Mouse (Mus musculus) CH12.LX (cell line): Measurements from ENCODE around the gene Stard13. TPM values are rescaled to one million over a fixed set of nuclear protein-coding genes. Genes with fewer than 3 reads are reported as not detected.

ENCODE experiments used
- DNase-seq: peaks from one replicate; pipeline ENCODE4 v3.0.0-alpha.2; 2013; ENCODE audit errors: extremely low read depth
- H3K27ac ChIP-seq: 2 replicates; pipeline ENCODE4 v1.5.1; 2012; ENCODE audit warnings: low read depth, mild to moderate bottlenecking, control low read depth, moderate library complexity; ENCODE audit not compliant: insufficient read depth
- H3K27me3 ChIP-seq: replicated peaks from 2 replicates; pipeline ENCODE3; 2012; ENCODE audit warnings: inconsistent platforms
- H3K36me3 ChIP-seq, 2 experiments: replicated peaks in 1 of 2; 2 replicates each; pipeline versions ENCODE3 to v1.6.1; 2012; ENCODE audit warnings: inconsistent platforms in 1 of 2, low read length in 1 of 2, mild to moderate bottlenecking in 1 of 2, mixed read lengths in 1 of 2, moderate library complexity in 1 of 2; ENCODE audit not compliant: control insufficient read depth in 1 of 2, insufficient read depth in 1 of 2
- H3K4me1 ChIP-seq, 2 experiments: 2 replicates each; pipeline ENCODE4 v1.6.1; 2012; ENCODE audit warnings: inconsistent platforms in 1 of 2, moderate library complexity in 1 of 2; ENCODE audit not compliant: insufficient read depth in 2 of 2, control insufficient read depth in 1 of 2
- H3K4me2 ChIP-seq: 2 replicates; pipeline ENCODE4 v1.6.1; 2012; ENCODE audit warnings: low read depth, mild to moderate bottlenecking, control low read depth; ENCODE audit not compliant: poor library complexity, insufficient read depth, severe bottlenecking
- H3K4me3 ChIP-seq, 3 experiments: fragments of 150-350 bp in 1 of 3; sonication (generic) in 1 of 3; replicated peaks in 1 of 3; 2 replicates each; pipeline versions ENCODE3 to v1.5.1; 2011 to 2012; ENCODE audit warnings: low read depth in 2 of 3, low read length in 2 of 3, mild to moderate bottlenecking in 2 of 3, moderate library complexity in 2 of 3, control low read depth in 1 of 3, improper control_type of control experiment in 1 of 3, inconsistent platforms in 1 of 3, mixed read lengths in 1 of 3; ENCODE audit not compliant: poor library complexity in 1 of 3
- H3K79me2 ChIP-seq: replicated peaks from 2 replicates; pipeline ENCODE4 v1.6.1; 2012; ENCODE audit warnings: mild to moderate bottlenecking, moderate library complexity; ENCODE audit not compliant: control insufficient read depth, poor library complexity, insufficient read depth, severe bottlenecking; ENCODE audit errors: extremely low read depth
- H3K9ac ChIP-seq: 2 replicates; pipeline ENCODE4 v1.6.1; 2012; ENCODE audit warnings: low read depth, mild to moderate bottlenecking, control low read depth, moderate library complexity; ENCODE audit not compliant: insufficient read depth
- H3K9me3 ChIP-seq: replicated peaks from 2 replicates; pipeline ENCODE3; 2012; ENCODE audit warnings: low read length, inconsistent platforms, mixed read lengths
- BHLHE40 ChIP-seq: IDR thresholded peaks from 2 replicates; pipeline ENCODE4 v1.6.1; 2011; ENCODE audit warnings: mild to moderate bottlenecking, low read depth, low read length, improper control_type of control experiment
- CHD2 ChIP-seq: IDR thresholded peaks from 2 replicates; pipeline ENCODE4 v1.6.1; 2011; ENCODE audit warnings: low read length, improper control_type of control experiment
- CTCF ChIP-seq, 2 experiments: IDR thresholded peaks in 1 of 2; conservative IDR thresholded peaks in 1 of 2; 2 replicates each; pipeline ENCODE4 v1.5.1; 2011 to 2012; ENCODE audit warnings: low read depth in 2 of 2, low read length in 2 of 2, improper control_type of control experiment in 1 of 2, inconsistent platforms in 1 of 2, mild to moderate bottlenecking in 1 of 2, moderate library complexity in 1 of 2
- EP300 ChIP-seq: IDR thresholded peaks from 2 replicates; pipeline ENCODE4 v1.6.1; 2011; ENCODE audit warnings: low read length, improper control_type of control experiment
- HCFC1 ChIP-seq: IDR thresholded peaks from 2 replicates; pipeline ENCODE4 v1.6.1; 2012; ENCODE audit warnings: low read depth, mild to moderate bottlenecking, inconsistent platforms, low read length, improper control_type of control experiment
- JUND ChIP-seq: conservative IDR thresholded peaks from 2 replicates; pipeline ENCODE4 v1.6.1; 2011; ENCODE audit warnings: low read depth, low read length, improper control_type of control experiment
- MAX ChIP-seq: IDR thresholded peaks from 2 replicates; pipeline ENCODE4 v1.6.1; 2011; ENCODE audit warnings: low read length, improper control_type of control experiment
- NRF1 ChIP-seq: IDR thresholded peaks from 2 replicates; pipeline ENCODE4 v1.6.1; 2014; ENCODE audit warnings: low read depth, mild to moderate bottlenecking, inconsistent platforms, low read length, improper control_type of control experiment, moderate library complexity
- POLR2AphosphoS2 ChIP-seq: IDR thresholded peaks from 2 replicates; pipeline ENCODE4 v1.6.1; 2011; ENCODE audit warnings: low read depth, low read length, improper control_type of control experiment
- SMC3 ChIP-seq: IDR thresholded peaks from 2 replicates; pipeline ENCODE4 v1.6.1; 2011; ENCODE audit warnings: low read depth, low read length, improper control_type of control experiment
- TBP ChIP-seq: conservative IDR thresholded peaks from 2 replicates; pipeline ENCODE4 v1.6.1; 2011; ENCODE audit warnings: low read depth, low read length, improper control_type of control experiment
- UBTF ChIP-seq: IDR thresholded peaks from 2 replicates; pipeline ENCODE4 v1.6.1; 2012; ENCODE audit warnings: low read depth, mild to moderate bottlenecking, inconsistent platforms, low read length, improper control_type of control experiment, moderate library complexity
- USF2 ChIP-seq: conservative IDR thresholded peaks from 2 replicates; pipeline ENCODE4 v1.6.1; 2011; ENCODE audit warnings: low read depth, low read length, improper control_type of control experiment
- ZC3H11A ChIP-seq: IDR thresholded peaks from 2 replicates; pipeline ENCODE4 v1.6.1; 2012; ENCODE audit warnings: low read depth, mild to moderate bottlenecking, inconsistent platforms, low read length, improper control_type of control experiment
- ZKSCAN1 ChIP-seq: IDR thresholded peaks from 2 replicates; pipeline ENCODE4 v1.6.1; 2012; ENCODE audit warnings: low read depth, inconsistent platforms, low read length, improper control_type of control experiment, borderline replicate concordance
- ZMIZ1 ChIP-seq: IDR thresholded peaks from 2 replicates; pipeline ENCODE4 v1.6.1; 2012; ENCODE audit warnings: low read depth, mild to moderate bottlenecking, inconsistent platforms, low read length, improper control_type of control experiment
- ZNF384 ChIP-seq: IDR thresholded peaks from 2 replicates; pipeline ENCODE4 v1.6.1; 2012; ENCODE audit warnings: low read depth, low read length, improper control_type of control experiment, inconsistent platforms
- dilution Hi-C: fragments of 300-500 bp; cut with MboI; formaldehyde crosslinking; loops from 2 replicates; pipeline ENCODE4 v1.14.3; 2020; ENCODE audit warnings: low sequenced_read_pairs; ENCODE audit not compliant: extremely low pct_unique_long_range_greater_than_20kb, extremely low pct_ligation_motif_present
- in situ Hi-C: fragments of 300-500 bp; cut with MboI; formaldehyde crosslinking; loops from 3 replicates; pipeline ENCODE4 v1.14.3; 2019; ENCODE audit warnings: low sequenced_read_pairs, low pct_ligation_motif_present, low pct_unique_long_range_greater_than_20kb, mixed read lengths
- polyA plus RNA-seq: library from polyadenylated mRNA; unstranded; fragments of >175 nt; gene quantifications from 2 replicates; pipeline ENCODE4 v1.2.1, GENCODE M21; 2012; ENCODE audit warnings: low read depth; ENCODE audit not compliant: insufficient read length
- total RNA-seq, 2 experiments: library from RNA; depleted of rRNA; stranded (reverse); fragments of 300-350 nt in 1 of 2; fragments of >200 nt in 1 of 2; gene quantifications; 2 replicates each; pipeline ENCODE4 v1.2.3; 2012 to 2014

Gene Stard13
- total and polyA plus RNA-seq, 3 experiments: 33.5 to 154 (median 73.6) TPM

DNA sequence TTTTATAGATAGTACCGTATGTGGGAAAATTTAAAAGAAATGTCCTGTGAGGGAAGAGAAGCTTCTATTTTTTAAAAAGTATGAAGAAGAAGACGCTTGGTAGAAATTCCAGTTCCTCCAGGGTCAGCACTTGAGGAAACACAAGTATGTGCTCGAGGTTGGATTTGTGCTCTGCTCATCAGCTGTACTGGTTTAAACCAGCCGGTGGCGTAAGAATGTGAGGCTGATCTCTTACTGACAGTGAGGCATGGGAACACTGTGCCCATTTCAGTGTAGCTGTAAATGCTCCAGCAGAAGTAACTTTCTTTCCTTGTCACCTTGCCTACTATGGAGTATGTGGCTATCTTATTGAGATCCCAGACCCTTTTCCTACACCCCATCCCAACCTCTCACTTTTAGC is 180.4 kb downstream of the Stard13 start:
- Histone ChIP-seq H3K27me3 (no peaks in the 10 kb centered on the region), H3K27ac (no peak overlapping the region), H3K36me3 (peaks cover 81 to 96% of the 10 kb centered on the region in 2 experiments), H3K4me2 (no peak overlapping the region), H3K9me3 (peaks cover 9% of the 10 kb centered on the region), H3K4me3 (no peak overlapping the region), H3K79me2 (no peaks in the 10 kb centered on the region; the same call in 1 of the 2 replicates), H3K4me1 (no peaks in the 10 kb centered on the region), H3K9ac (no peak overlapping the region)
- in situ Hi-C loops: no loop called here
- TF ChIP-seq ZKSCAN1 (no peak), CTCF (conservative IDR thresholded peaks at IDR 0.05 in 1 of 2, IDR thresholded peaks at IDR 0.05 in 1 of 2; ENCODE audit: low read depth in 2 of 2, low read length in 2 of 2) (no peak), UBTF (no peak), JUND (no peak), TBP (no peak), ZMIZ1 (no peak), HCFC1 (no peak), BHLHE40 (no peak), EP300 (no peak), ZNF384 (no peak), NRF1 (no peak), USF2 (no peak), CHD2 (no peak)
- DNase-seq: no peak
- dilution Hi-C loops: no loop called here

DNA sequence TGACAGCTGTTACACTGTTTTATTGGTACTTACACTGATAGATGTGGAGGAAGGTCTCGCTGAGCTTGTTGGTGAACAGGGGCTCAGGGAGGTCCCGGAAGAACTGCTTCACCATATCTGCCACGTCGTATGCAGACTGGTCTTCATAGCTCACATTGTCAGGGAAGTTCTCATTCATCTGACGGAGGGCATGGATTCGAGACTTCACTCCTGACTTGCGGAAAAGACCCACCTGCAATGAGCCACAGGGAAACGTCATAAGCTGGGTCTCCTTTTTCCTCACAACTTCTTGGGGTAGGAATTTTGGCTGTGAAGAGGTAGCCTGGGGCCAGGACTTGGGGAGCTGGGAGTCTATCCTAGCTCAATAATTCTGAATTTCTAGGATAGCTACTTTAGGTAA is 181.3 kb downstream of the Stard13 start:
- no peak overlapping the region for H3K9ac ChIP-seq
- no peak overlapping the region for H3K4me2 ChIP-seq
- H3K27ac ChIP-seq: no peak overlapping the region
- H3K36me3 ChIP-seq: peaks cover 83 to 96% of the 10 kb centered on the region in 2 experiments
- H3K27me3 ChIP-seq: no peaks in the 10 kb centered on the region
- H3K79me2 ChIP-seq: no peaks in the 10 kb centered on the region; the same call in 1 of the 2 replicates
- no peak for DNase-seq
- in situ Hi-C loops (no loop called here), dilution Hi-C loops (no loop called here)
- H3K4me3 ChIP-seq: no peak overlapping the region
- TF ChIP-seq SMC3: no peak
- TF ChIP-seq ZC3H11A: no peak
- peak; percentile 46; the same call in 1 of the 2 replicates for TF ChIP-seq POLR2AphosphoS2
- TF ChIP-seq MAX: no peak
- no peak for TF ChIP-seq HCFC1
- TF ChIP-seq CTCF (conservative IDR thresholded peaks at IDR 0.05 in 1 of 2, IDR thresholded peaks at IDR 0.05 in 1 of 2; ENCODE audit: low read depth in 2 of 2, low read length in 2 of 2): no peak
- H3K4me1 ChIP-seq: no peaks in the 10 kb centered on the region
- H3K9me3 ChIP-seq: peaks cover 9% of the 10 kb centered on the region
